Comparison of ENCODE assay signal across 13 mouse cellular contexts in genomic region chr5:111225306-111225705, GRCm38 (mm10).
A peak's percentile ranks its signal among the peaks of the same experiment; 100 is the strongest.
DNase-seq lines count a peak whose midpoint lies in the region; ATAC-seq lines count a peak whose summit lies in the region.
"Had no signal": no experiment of that assay in that cellular context is flagged by ENCODE, and none has a peak within 500 bp of the region (broad histone marks: within the 10 kb centered on the region; RNA-seq: fewer than 3 reads in every experiment).

No protein-coding gene starts in this region.

- no peak for DNase-seq in forebrain, embryonic 14.5 days (ENCODE audit: low spot score)
- no peak for DNase-seq in hindbrain, embryonic 10.5 days (ENCODE audit: low spot score)
- DNase-seq in embryonic facial prominence, embryonic 14.5 days (ENCODE audit: low spot score) = peak; percentile 62
- peak; percentile 61 for DNase-seq in mesoderm, embryonic 11.5 days (ENCODE audit: low read depth, low spot score)
- DNase-seq in frontal cortex, postnatal 25 days (ENCODE audit: low spot score in 2 of 2) = no peak
- DNase-seq: cerebellum, postnatal 14 days; kidney, postnatal 25 days; lung, postnatal 36 days had no signal

- H3K27me3 ChIP-seq in forebrain, embryonic 12.5 days = peaks cover 12% of the 10 kb centered on the region; the same call in 1 of the 2 replicates
- no peaks in the 10 kb centered on the region for H3K27me3 ChIP-seq in forebrain, embryonic 14.5 days (replicated peaks; ENCODE audit: control insufficient read depth, insufficient read depth, low read length)
- H3K27me3 ChIP-seq in hindbrain, embryonic 10.5 days (ENCODE audit: insufficient read depth, poor library complexity, severe bottlenecking) = peaks cover 66% of the 10 kb centered on the region
- no peaks in the 10 kb centered on the region for H3K27me3 ChIP-seq in hindbrain, embryonic 16.5 days (replicated peaks; ENCODE audit: control insufficient read depth, insufficient read depth, low read length)
- H3K27me3 ChIP-seq in embryonic facial prominence, embryonic 14.5 days (replicated peaks; ENCODE audit: control insufficient read depth, insufficient read depth, low read length) = no peaks in the 10 kb centered on the region
- H3K27me3 ChIP-seq: embryonic facial prominence, embryonic 15.5 days had no signal

- peaks cover 44% of the 10 kb centered on the region for H3K36me3 ChIP-seq in forebrain, embryonic 12.5 days (replicated peaks)
- H3K36me3 ChIP-seq in forebrain, embryonic 14.5 days (ENCODE audit: control insufficient read depth, insufficient read depth, low read length) = peaks cover 62% of the 10 kb centered on the region
- peaks cover 42% of the 10 kb centered on the region for H3K36me3 ChIP-seq in hindbrain, embryonic 10.5 days
- peaks cover 15% of the 10 kb centered on the region for H3K36me3 ChIP-seq in hindbrain, embryonic 16.5 days (ENCODE audit: control insufficient read depth, insufficient read depth, low read length)
- peaks cover 52% of the 10 kb centered on the region for H3K36me3 ChIP-seq in embryonic facial prominence, embryonic 14.5 days (ENCODE audit: control insufficient read depth, insufficient read depth, low read length)

- no peak overlapping the region for H3K9ac ChIP-seq in forebrain, embryonic 12.5 days
- H3K9ac ChIP-seq in forebrain, embryonic 14.5 days (ENCODE audit: low read length) = no peak overlapping the region
- no peak overlapping the region for H3K9ac ChIP-seq in hindbrain, embryonic 16.5 days (ENCODE audit: low read depth, low read length)
- H3K9ac ChIP-seq in embryonic facial prominence, embryonic 14.5 days (ENCODE audit: low read depth, low read length) = no peak overlapping the region
- H3K9ac ChIP-seq: embryonic facial prominence, embryonic 15.5 days had no signal

- WGBS in forebrain, embryonic 12.5 days = 89% methylated on average over 11 of the region's 11 CpGs
- WGBS in forebrain, embryonic 14.5 days = 90% methylated on average over 11 of the region's 11 CpGs
- WGBS in hindbrain, embryonic 10.5 days = 86% methylated on average over 11 of the region's 11 CpGs
- WGBS in hindbrain, embryonic 16.5 days = 56% methylated on average over 11 of the region's 11 CpGs
- WGBS in embryonic facial prominence, embryonic 14.5 days = 71% methylated on average over 11 of the region's 11 CpGs

- no peak overlapping the region for H3K4me3 ChIP-seq in forebrain, embryonic 12.5 days (replicated peaks)
- H3K4me3 ChIP-seq in forebrain, embryonic 14.5 days (ENCODE audit: low read depth, low read length) = no peak overlapping the region
- no peak overlapping the region for H3K4me3 ChIP-seq in hindbrain, embryonic 10.5 days
- H3K4me3 ChIP-seq in hindbrain, embryonic 16.5 days (ENCODE audit: low read length) = no peak overlapping the region
- no peak overlapping the region for H3K4me3 ChIP-seq in embryonic facial prominence, embryonic 14.5 days (ENCODE audit: low read depth, low read length)
- H3K4me3 ChIP-seq: embryonic facial prominence, embryonic 15.5 days had no signal

- no peaks in the 10 kb centered on the region for H3K9me3 ChIP-seq in forebrain, embryonic 12.5 days
- no peaks in the 10 kb centered on the region for H3K9me3 ChIP-seq in forebrain, embryonic 14.5 days (replicated peaks; ENCODE audit: control insufficient read depth, low read length)
- 0 out of 2 replicates have a peak, but pooled peaks cover 4% of the 10 kb centered on the region for H3K9me3 ChIP-seq in hindbrain, embryonic 10.5 days
- no peaks in the 10 kb centered on the region for H3K9me3 ChIP-seq in hindbrain, embryonic 16.5 days (ENCODE audit: control insufficient read depth, low read length)
- no peaks in the 10 kb centered on the region for H3K9me3 ChIP-seq in embryonic facial prominence, embryonic 14.5 days (ENCODE audit: control insufficient read depth, low read length)
- H3K9me3 ChIP-seq: embryonic facial prominence, embryonic 15.5 days had no signal

- peaks cover 66% of the 10 kb centered on the region for H3K4me1 ChIP-seq in forebrain, embryonic 12.5 days
- H3K4me1 ChIP-seq in forebrain, embryonic 14.5 days (ENCODE audit: control insufficient read depth, insufficient read depth, low read length) = peaks cover 27% of the 10 kb centered on the region
- H3K4me1 ChIP-seq in hindbrain, embryonic 10.5 days (replicated peaks) = peaks cover 80% of the 10 kb centered on the region
- H3K4me1 ChIP-seq in hindbrain, embryonic 16.5 days (ENCODE audit: control insufficient read depth, insufficient read depth, low read depth, low read length) = peaks cover 45% of the 10 kb centered on the region
- peaks cover 41% of the 10 kb centered on the region for H3K4me1 ChIP-seq in embryonic facial prominence, embryonic 14.5 days (ENCODE audit: control insufficient read depth, insufficient read depth, low read length)

- ATAC-seq in forebrain, embryonic 12.5 days (ENCODE audit: low FRiP score) = no peak
- ATAC-seq in forebrain, embryonic 14.5 days = no peak
- ATAC-seq in hindbrain, embryonic 16.5 days = no peak
- ATAC-seq in embryonic facial prominence, embryonic 14.5 days (ENCODE audit: low read depth) = no peak
- no peak for ATAC-seq in frontal cortex, adult (ENCODE audit: low TSS enrichment)
- ATAC-seq: intestine, embryonic 16.5 days had no signal

- H3K4me2 ChIP-seq in forebrain, embryonic 12.5 days = no peak overlapping the region
- no peak overlapping the region for H3K4me2 ChIP-seq in forebrain, embryonic 14.5 days (ENCODE audit: low read length)
- no peak overlapping the region for H3K4me2 ChIP-seq in hindbrain, embryonic 16.5 days (ENCODE audit: low read length)
- H3K4me2 ChIP-seq in embryonic facial prominence, embryonic 14.5 days (ENCODE audit: low read depth, low read length) = no peak overlapping the region
- H3K4me2 ChIP-seq: embryonic facial prominence, embryonic 15.5 days had no signal

- H3K27ac ChIP-seq in forebrain, embryonic 12.5 days = peak overlapping the region; percentile 26; the same call in 1 of the 2 replicates
- no peak overlapping the region for H3K27ac ChIP-seq in forebrain, embryonic 14.5 days (ENCODE audit: low read depth, low read length)
- peak overlapping the region; percentile 57; the same call in 1 of the 2 replicates for H3K27ac ChIP-seq in hindbrain, embryonic 10.5 days
- H3K27ac ChIP-seq in hindbrain, embryonic 16.5 days (ENCODE audit: low read depth, low read length) = no peak overlapping the region
- H3K27ac ChIP-seq in embryonic facial prominence, embryonic 14.5 days (replicated peaks; ENCODE audit: low read depth, low read length) = peak overlapping the region; percentile 58; the same call in 1 of the 2 replicates
- H3K27ac ChIP-seq: embryonic facial prominence, embryonic 15.5 days had no signal

Comparison
In these comparisons a context has a peak if more than half of its experiments do, and no peak if none do; other contexts are left out.
1. H3K27ac ChIP-seq: peak in forebrain, embryonic 12.5 days (single experiment), hindbrain, embryonic 10.5 days (single experiment) and embryonic facial prominence, embryonic 14.5 days (single experiment); none in forebrain, embryonic 14.5 days (single experiment) and hindbrain, embryonic 16.5 days (single experiment).
2. DNase-seq: peak in embryonic facial prominence, embryonic 14.5 days (single experiment) and mesoderm, embryonic 11.5 days (single experiment); none in forebrain, embryonic 14.5 days (single experiment), hindbrain, embryonic 10.5 days (single experiment) and frontal cortex, postnatal 25 days (0 of 2).